Mouse (Mus musculus) embryonic stem cell, embryonic (primary cell): ENCODE measurements around the gene Myzap.

Experiments used
- CTCF ChIA-PET, 4 experiments: fragments of 300-600 bp in 2 of 4; fragments of 350-600 bp in 2 of 4; sonication (Branson Sonifier 250); formaldehyde crosslinking; loops; one replicate each; lab custom pipeline; 2022; ENCODE audit warnings: inconsistent platforms in 2 of 4; lab: Charles Lee
- POLR2A ChIA-PET, 4 experiments: fragments of 300-600 bp in 2 of 4; fragments of 350-600 bp in 2 of 4; sonication (Branson Sonifier 250); formaldehyde crosslinking; loops; one replicate each; lab custom pipeline; 2022; ENCODE audit warnings: antibody characterized with exemption in 4 of 4, inconsistent platforms in 1 of 4; lab: Charles Lee

Gene Myzap

GRCm38 (mm10) chr9:71573771-71574340, 18.3 kb downstream of the Myzap start:
- ChIA-PET POLR2A (interaction anchor here in 1 of 4 experiments (1.5 to 3.6 kb wide), 3 partner anchors 11 to 18 kb away, joined by 4 to 10 read pairs (median 7); partner anchors contain the start of gene Myzap), CTCF (interaction anchor here in 3 of 4 experiments (0.6 to 1.5 kb wide), 7 partner anchors 18 to 69 kb away, joined by 3 to 4 read pairs (median 3); partner anchors contain the start of gene Myzap (in 1 of the 3))

GRCm38 (mm10) chr9:71571150-71571633, 21.0 kb downstream of the Myzap start:
- ChIA-PET POLR2A (interaction anchor here in 1 of 4 experiments (1.7 to 3.6 kb wide), 3 partner anchors 14 to 22 kb away, joined by 4 to 10 read pairs (median 4); partner anchors contain the start of gene Myzap), CTCF (interaction anchor here in 1 of 4 experiments (0.6 to 1.7 kb wide), 2 partner anchors 46 to 96 kb away, joined by 3 to 4 read pairs; no protein-coding TSS in a partner anchor)

- CTCF ChIA-PET: interaction anchor here in 1 of 4 experiments (1.0 kb wide), 1 partner anchor 44 kb away, joined by 3 read pairs; no protein-coding TSS in a partner anchor
- POLR2A ChIA-PET: interaction anchor here in 3 of 4 experiments (0.6 to 1.0 kb wide), 3 partner anchors 10 to 1543 kb away, joined by 3 to 6 read pairs (median 3); partner anchors contain the start of gene Rsl24d1 (in 1 of the 3)
Observed at GRCm38 (mm10) chr9:71570170-71570569, 22.0 kb downstream of the Myzap start.

- CTCF ChIA-PET: interaction anchor here in 2 of 4 experiments (0.6 to 1.0 kb wide), 4 partner anchors 17 to 44 kb away, joined by 3 to 4 read pairs (median 4); no protein-coding TSS in a partner anchor
- POLR2A ChIA-PET: interaction anchor here in 1 of 4 experiments (0.7 to 1.0 kb wide), 2 partner anchors 30 to 32 kb away, joined by 3 read pairs; no protein-coding TSS in a partner anchor
Observed at GRCm38 (mm10) chr9:71568323-71568942, 23.7 kb downstream of the Myzap start.

- ChIA-PET CTCF (interaction anchor here in 2 of 4 experiments (0.5 to 1.3 kb wide), 4 partner anchors 24 to 195 kb away, joined by 3 to 5 read pairs (median 4); no protein-coding TSS in a partner anchor), POLR2A (interaction anchor here in 3 of 4 experiments (0.6 to 1.5 kb wide), 4 partner anchors 8 to 1026 kb away, joined by 3 to 10 read pairs (median 4); no protein-coding TSS in a partner anchor)
Observed at GRCm38 (mm10) chr9:71567391-71567790, 24.8 kb downstream of the Myzap start.

GRCm38 (mm10) chr9:71566763-71567162, 25.4 kb downstream of the Myzap start:
- CTCF ChIA-PET: interaction anchor here in 2 of 4 experiments (0.5 to 1.3 kb wide), 4 partner anchors 23 to 196 kb away, joined by 3 to 5 read pairs (median 4); no protein-coding TSS in a partner anchor
- POLR2A ChIA-PET: interaction anchor here (0.5 to 1.5 kb wide), 6 partner anchors 9 to 1025 kb away, joined by 3 to 10 read pairs (median 4); no protein-coding TSS in a partner anchor

- CTCF ChIA-PET: interaction anchor here in 1 of 4 experiments (1.0 kb wide), 2 partner anchors 14 to 369 kb away, joined by 4 to 7 read pairs; no protein-coding TSS in a partner anchor
Observed at GRCm38 (mm10) chr9:71557737-71558136, 34.4 kb downstream of the Myzap start.

GRCm38 (mm10) chr9:71554001-71554400, 38.2 kb downstream of the Myzap start:
- ChIA-PET CTCF (interaction anchor here in 3 of 4 experiments (0.6 to 2.7 kb wide), 6 partner anchors 11 to 63 kb away, joined by 3 to 13 read pairs (median 5); no protein-coding TSS in a partner anchor), POLR2A (interaction anchor here in 1 of 4 experiments (0.6 kb wide), 1 partner anchor 60 kb away, joined by 3 read pairs; no protein-coding TSS in a partner anchor)

More at GRCm38 (mm10) chr9:71557737-71558136, 34.4 kb downstream of the Myzap start:
- POLR2A ChIA-PET: interaction anchor here in 3 of 4 experiments (0.6 to 1.2 kb wide), 4 partner anchors 9 to 1106 kb away, joined by 3 to 4 read pairs (median 4); no protein-coding TSS in a partner anchor

- ChIA-PET POLR2A (interaction anchor here in 2 of 4 experiments (0.6 to 1.4 kb wide), 6 partner anchors 9 to 65 kb away, joined by 3 to 4 read pairs (median 3); partner anchors contain the start of gene Polr2m (in 1 of the 2)), CTCF (interaction anchor here (0.5 to 3.8 kb wide), 15 partner anchors 10 to 150 kb away, joined by 3 to 16 read pairs (median 6); no protein-coding TSS in a partner anchor)
Observed at GRCm38 (mm10) chr9:71550176-71550575, 42.0 kb downstream of the Myzap start.

GRCm38 (mm10) chr9:71547704-71548275, 44.4 kb downstream of the Myzap start:
- POLR2A ChIA-PET: interaction anchor here in 1 of 4 experiments (0.7 kb wide), 1 partner anchor 50 kb away, joined by 3 read pairs; no protein-coding TSS in a partner anchor
- CTCF ChIA-PET: interaction anchor here in 3 of 4 experiments (0.6 to 0.8 kb wide), 4 partner anchors 13 to 150 kb away, joined by 3 to 5 read pairs (median 4); no protein-coding TSS in a partner anchor

- ChIA-PET POLR2A (interaction anchor here in 1 of 4 experiments (1.4 kb wide), 1 partner anchor 14 kb away, joined by 5 read pairs; no protein-coding TSS in a partner anchor), CTCF (interaction anchor here in 3 of 4 experiments (0.6 to 4.5 kb wide), 5 partner anchors 68 to 647 kb away, joined by 3 to 46 read pairs (median 3); no protein-coding TSS in a partner anchor)
Observed at GRCm38 (mm10) chr9:71544831-71545230, 47.3 kb downstream of the Myzap start.

GRCm38 (mm10) chr9:71543443-71544222, 48.5 kb downstream of the Myzap start:
- ChIA-PET CTCF (interaction anchor here (0.5 to 4.5 kb wide), 39 partner anchors 9 to 527 kb away, joined by 3 to 46 read pairs (median 3); partner anchors contain the start of gene Myzap (in 1 of the 4)), POLR2A (interaction anchor here in 2 of 4 experiments (0.6 to 1.4 kb wide), 5 partner anchors 9 to 539 kb away, joined by 3 to 5 read pairs (median 3); no protein-coding TSS in a partner anchor)

- POLR2A ChIA-PET: interaction anchor here in 2 of 4 experiments (1.4 to 1.5 kb wide), 2 partner anchors 8 to 26 kb away, joined by 3 read pairs; no protein-coding TSS in a partner anchor
- CTCF ChIA-PET: interaction anchor here (0.6 to 4.5 kb wide), 15 partner anchors 10 to 338 kb away, joined by 3 to 46 read pairs (median 7); no protein-coding TSS in a partner anchor
Observed at GRCm38 (mm10) chr9:71542292-71542691, 49.9 kb downstream of the Myzap start.

- CTCF ChIA-PET: interaction anchor here in 3 of 4 experiments (0.6 to 4.5 kb wide), 4 partner anchors 74 to 333 kb away, joined by 3 to 46 read pairs (median 6); no protein-coding TSS in a partner anchor
- POLR2A ChIA-PET: interaction anchor here in 3 of 4 experiments (0.6 to 1.5 kb wide), 3 partner anchors 21 to 26 kb away, joined by 3 to 5 read pairs (median 4); no protein-coding TSS in a partner anchor
Observed at GRCm38 (mm10) chr9:71540739-71541138, 51.4 kb downstream of the Myzap start.

GRCm38 (mm10) chr9:71535730-71536129, 56.4 kb downstream of the Myzap start:
- POLR2A ChIA-PET: no interaction called here
- CTCF ChIA-PET: interaction anchor here in 1 of 4 experiments (1.6 kb wide), 1 partner anchor 20 kb away, joined by 4 read pairs; no protein-coding TSS in a partner anchor

- CTCF ChIA-PET: interaction anchor here (0.6 to 1.6 kb wide), 6 partner anchors 12 to 80 kb away, joined by 3 to 7 read pairs (median 4); no protein-coding TSS in a partner anchor
- POLR2A ChIA-PET: interaction anchor here in 1 of 4 experiments (0.8 to 1.0 kb wide), 2 partner anchors 11 to 19 kb away, joined by 3 read pairs; no protein-coding TSS in a partner anchor
Observed at GRCm38 (mm10) chr9:71535036-71535435, 57.1 kb downstream of the Myzap start.
